Mouse (Mus musculus): ENCODE measurements around the gene Bglap3.
A peak's percentile ranks its signal among the peaks of the same experiment; 100 is the strongest.

The Bglap3 gene

DNA sequence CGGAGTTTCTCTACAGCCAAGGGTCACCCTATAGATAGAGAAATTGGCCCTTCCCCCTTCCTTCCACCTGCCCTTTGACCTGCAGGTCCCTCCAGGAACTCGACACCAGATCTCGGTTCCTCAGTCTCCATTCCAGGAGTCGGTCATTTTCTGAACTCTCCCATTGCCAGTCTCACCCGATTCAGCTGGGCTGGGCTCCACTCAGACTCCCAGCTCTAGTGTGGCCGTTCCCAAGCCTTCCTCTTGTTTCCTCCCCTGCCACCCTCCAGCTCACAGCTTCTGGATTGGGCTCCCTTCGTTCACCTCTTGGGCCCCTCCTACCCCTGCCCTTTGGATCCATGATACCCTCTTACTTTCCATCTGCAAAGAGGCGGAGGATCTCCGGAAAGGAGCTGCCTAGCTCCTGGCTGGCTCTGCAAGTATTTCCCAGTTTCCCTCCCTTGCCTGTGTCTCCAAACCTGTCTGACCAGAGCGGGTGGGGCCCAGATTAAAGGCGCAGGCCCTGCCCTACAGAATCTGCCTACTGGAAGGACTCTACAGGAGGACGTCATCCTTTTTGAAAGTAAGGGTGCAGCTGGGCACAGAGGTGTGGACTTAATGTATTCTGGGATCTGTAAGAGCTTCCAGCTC lies 38.4 kb downstream of the Bglap3 start:
- DNase-seq, result peak; percentile 47

GRCm38 (mm10) chr3:88331282-88331681 lies 41.3 kb downstream of the Bglap3 start:
- peak; percentile 60 for DNase-seq

DNA sequence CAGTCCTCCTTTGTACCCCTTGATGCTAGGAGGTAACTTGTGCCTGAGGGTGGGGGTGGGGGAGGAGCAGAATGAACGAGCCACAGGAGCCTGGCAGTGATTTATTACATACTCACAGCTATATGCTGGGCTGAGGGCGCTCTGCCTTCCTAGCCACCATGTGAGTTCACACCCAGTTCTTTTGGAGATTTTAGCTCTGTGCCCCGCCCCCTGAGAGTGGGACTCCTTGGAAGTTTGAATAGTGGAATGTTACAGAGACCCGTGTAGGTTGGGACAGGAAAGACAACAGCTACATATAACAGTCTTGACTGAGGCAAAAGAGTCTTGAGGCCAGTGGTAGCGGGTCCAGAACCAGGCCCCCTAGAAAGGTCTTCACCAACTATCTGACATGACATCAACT lies 43.6 kb downstream of the Bglap3 start:
- no peak for DNase-seq

GRCm38 (mm10) chr3:88324951-88325405 lies 47.6 kb downstream of the Bglap3 start, which contains the start of gene Glmp:
Glmp (plus strand) TSS chr3:88325023.
- peak; percentile 77 for DNase-seq

Measured in lung, postnatal 10 days (tissue).